Mouse (Mus musculus): ENCODE data around the gene Ctnna2.

Ctnna2 gene

DNA sequence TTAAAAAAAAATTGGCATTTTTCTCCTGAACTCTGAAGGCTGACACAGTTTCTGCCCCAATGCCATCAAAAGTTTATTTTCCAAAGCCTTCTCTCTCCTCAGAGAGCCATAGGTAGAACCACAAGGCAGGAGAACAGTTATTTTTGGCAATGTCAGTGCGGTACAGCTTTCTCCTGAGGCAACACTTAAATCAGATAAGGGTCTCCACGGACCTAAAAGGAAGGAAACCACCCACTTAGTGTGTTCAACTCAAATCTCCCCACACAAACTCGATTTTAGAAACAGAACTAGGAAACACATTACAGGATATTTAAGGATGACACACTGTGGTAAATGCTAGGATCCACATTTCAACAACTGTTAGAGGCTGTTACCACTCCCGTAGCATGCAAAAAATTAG lies 803.7 kb downstream of the Ctnna2 start:
- DNase-seq (ENCODE audit: low read depth, low spot score): no peak

DNA sequence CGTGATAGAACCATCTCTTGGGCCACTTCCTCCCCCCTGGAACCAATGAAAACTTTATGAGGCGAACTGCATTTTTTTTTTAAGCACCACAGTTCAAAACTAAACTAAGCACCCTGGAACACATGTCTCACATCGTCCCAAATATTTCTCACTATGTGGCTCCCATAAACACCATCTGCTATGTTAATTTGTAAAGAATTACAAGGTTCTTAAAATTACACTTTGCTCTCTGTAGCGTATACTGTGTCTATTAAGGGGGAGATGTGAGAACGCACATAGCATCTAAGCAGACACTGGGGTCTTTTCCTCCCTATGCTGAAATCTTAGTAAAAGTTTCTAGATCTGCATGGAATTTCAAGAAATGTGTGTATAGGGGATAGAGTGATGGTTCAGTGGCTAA lies 822.5 kb downstream of the Ctnna2 start:
- no peak for DNase-seq (ENCODE audit: low read depth, low spot score)

DNA sequence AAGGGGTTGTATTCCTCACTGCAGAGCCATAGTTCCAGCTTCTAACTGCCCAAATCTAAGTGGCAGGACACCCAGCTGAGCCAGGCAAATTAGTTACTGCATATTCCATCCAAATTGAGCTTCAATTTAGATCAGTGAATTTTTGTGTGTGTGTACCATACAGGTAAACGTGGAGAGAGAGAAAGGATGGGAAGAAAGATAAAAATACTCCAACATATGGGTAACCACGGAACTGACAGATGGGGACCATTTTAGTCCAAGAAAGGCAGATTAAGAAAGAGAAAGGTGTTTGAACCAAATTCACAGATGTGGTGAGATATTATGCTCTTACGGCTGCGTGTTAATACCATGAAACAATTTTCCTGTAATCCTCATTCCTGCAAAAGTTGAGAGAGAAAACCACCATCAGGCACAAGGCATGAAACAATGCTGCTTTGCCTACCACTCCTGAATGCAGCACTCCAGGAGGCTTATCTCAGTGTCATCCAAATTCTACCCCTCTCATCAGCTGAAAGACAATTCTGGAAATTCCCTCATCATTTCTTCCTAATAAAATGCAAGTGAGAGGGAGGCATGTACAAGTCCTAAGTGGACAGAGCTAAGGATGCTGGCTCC lies 840.1 kb downstream of the Ctnna2 start:
- DNase-seq (ENCODE audit: low read depth, low spot score): no peak

DNA sequence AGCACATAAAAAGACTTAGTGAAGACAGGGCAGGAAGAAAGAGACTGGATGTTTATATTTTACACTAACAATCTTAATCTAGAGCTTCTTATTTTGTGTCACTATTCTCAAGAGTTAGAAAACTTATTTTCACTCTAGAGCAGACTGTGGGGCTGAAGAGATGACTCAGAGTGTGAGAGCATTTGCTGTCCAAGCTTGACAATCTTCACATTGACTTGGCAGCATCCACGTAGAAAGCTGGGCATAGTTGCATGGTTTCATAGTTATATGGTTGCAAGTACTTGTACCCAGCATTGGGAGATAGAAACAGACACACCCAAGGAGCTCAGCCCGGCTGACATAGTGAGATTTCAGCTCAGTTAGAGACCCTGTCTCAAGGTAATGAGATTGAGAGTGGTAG lies 858.6 kb downstream of the Ctnna2 start:
- DNase-seq (ENCODE audit: low read depth, low spot score): no peak

DNA sequence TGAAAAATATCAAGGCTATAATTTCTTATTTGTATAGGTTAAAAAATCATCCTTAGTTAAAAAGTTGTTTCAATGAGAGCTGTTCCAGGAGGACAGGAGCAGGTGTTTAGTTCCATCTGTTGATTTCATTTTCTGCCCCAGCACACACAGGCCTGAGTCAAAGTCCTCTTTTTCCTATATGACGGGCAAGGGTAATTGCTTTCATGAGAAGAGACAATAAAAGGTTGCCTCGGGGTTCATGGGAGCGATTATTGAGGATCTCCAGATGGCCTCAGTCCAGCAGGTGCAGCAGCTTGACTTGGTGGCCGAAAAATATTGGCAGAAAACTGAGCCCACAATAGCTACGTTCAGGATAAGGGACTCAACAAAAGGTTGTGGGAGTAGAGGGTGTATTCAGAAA lies 859.0 kb downstream of the Ctnna2 start:
- no peak for DNase-seq (ENCODE audit: low read depth, low spot score)

DNA sequence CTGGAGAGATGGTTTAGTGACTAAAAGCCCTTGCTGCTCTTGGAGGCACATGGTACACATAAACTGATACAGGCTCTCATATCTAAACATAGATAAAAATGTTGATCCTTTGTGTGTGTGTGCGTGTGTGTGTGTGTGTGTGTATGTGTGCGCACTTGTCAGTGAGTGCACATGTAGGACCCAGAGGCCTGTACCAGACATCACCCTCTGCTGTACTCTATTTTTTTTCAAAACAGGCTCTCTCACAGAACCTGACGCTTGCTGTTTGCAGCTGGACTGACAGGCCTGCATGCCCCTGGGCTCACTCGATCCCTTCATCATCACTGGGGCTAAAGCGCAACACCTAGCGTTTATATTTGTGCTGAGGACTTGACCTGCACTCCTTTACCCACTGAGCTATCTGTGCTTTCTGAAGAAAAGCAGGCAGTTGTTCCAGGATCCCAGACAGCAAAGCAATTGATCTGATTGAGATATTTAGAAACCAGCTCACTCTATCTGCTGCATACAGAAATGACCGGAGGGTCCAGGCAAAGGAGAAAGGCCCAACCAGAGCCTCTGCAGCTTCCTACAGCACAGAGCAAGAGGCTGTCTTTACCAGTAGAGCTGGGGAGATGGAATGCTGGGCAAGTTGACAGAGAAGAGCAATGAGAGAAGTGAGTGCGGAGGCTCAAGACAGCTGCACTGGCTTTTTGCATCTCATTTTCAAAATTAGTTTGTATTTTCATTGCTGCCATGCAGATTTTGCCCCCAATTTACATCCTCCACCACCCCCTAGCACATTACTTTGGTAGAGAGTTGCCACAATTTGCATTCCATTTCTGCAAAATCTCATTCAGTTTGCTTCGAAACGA lies 870.2 kb downstream of the Ctnna2 start:
- no peak for DNase-seq (ENCODE audit: low read depth, low spot score)

DNA sequence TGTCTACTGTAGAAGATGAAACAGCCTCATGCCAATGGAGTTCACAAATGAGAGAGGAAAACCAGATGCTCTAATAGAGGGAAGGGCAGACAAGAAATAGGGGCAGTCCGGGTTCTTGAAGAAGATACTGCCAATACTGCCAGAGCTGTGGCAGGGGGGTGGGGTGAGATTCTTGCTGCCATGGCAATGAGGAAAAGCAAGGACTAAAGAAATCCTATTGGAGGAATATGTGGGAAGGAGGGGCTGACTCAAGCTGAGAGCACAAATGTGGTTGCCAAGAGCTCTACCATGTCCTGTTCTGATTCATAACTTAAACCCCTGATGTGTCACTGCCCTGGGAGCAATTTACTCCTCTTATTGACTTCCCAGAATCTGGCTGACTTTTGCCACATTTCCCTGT lies 878.5 kb downstream of the Ctnna2 start:
- no peak for DNase-seq (ENCODE audit: low read depth, low spot score)

DNA sequence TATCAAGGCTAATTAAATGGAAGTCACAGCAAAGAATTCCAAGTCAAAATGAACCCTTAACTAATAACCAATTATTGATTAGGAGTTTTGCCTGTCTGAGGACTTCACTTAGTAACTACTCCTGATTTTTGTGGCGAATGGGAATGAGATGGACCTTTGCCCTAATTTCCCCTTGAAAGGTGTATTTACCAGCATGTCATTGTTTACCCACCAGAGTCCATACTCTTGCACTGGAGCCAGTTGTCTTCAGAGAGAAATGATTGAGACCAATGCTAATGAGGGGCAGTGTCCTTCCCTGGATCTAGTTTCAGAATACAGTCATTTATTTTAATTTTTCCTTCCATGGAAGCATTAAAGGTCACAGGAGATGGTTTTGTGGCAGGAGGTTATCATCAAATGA lies 881.0 kb downstream of the Ctnna2 start:
- no peak for DNase-seq (ENCODE audit: low read depth, low spot score)

DNA sequence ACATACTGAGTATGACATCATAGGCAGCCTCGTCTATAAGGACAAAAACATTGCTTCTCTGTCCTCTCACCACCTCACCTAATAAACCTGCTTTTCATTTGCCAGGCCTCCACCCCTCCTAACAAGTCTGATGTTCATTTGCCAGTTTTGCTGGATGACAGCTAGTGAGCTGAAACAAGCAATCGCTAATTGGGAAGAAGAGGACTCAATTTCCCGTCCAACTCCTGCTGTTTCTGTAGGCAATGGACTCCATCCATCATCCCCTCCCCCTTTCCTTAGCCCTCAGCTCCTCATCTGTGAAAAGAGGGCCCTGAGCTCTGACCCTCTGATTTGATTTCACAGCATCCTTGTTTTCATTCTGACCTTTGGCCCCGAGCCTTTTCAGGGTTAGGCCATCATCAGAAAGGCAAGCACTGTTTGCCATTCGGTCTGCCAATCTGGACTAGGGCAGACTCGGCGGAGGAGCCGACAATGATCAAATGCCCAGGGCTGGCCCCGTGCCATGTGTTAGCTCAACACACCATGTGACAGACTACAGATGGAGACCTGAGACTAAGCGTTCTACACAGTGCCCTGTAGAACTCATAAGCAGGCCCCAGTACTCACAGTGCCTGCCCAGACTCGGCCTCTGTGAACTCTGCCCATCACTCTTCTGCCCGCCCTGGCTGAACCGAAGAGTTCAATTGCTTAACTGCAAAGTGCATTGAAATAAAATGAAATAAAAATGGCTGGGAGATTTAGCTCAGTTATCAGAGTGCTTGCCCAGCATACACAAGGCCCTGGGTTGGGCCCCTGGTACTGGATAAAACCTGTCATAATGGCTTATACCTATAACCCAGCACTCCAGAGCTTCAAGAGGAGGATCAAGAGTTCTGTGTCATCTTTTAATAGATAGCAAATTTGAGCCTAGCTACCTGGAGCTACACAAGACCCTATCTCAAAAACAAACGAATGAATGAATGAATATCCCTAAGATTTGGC lies 903.8 kb downstream of the Ctnna2 start:
- no peak for DNase-seq (ENCODE audit: low read depth, low spot score)

DNA sequence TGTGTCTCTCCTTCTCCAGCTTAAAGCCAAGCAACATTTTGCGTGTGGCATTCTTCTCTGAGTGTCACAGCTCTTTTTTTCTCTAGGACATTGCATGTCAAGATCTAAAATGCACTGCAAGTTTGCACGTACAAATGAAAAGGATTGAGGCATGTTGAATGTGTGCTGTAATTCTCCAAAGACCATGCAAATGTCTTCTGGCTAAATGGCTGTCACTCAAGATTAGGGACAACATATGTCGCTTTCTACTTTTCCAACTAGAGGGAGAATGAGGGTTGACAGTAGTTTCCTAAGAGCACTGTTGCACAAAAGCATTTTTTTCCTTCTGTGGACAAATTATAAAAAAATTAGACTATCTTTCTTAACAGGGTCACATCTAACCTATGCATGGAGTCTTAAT lies 909.9 kb downstream of the Ctnna2 start:
- DNase-seq (ENCODE audit: low read depth, low spot score): no peak

DNA sequence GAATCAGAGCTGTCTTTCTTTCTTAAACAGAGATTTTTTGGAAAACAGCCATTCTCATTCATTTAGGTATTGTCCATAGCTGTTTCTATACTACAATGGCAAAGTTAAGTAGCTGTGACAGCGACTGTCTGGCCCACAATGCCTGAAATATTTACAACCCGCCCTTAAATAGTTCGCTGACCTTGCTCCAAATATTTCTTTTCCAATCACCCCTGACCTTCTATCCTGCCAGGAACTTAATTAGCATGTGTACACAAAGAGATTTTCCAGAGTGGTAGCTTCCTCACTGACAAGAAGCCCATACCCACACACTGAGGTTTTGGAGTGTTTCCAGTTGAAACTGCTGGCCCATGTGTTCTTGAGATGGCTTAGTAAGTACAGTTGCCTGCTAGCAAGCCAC lies 928.8 kb downstream of the Ctnna2 start:
- DNase-seq (ENCODE audit: low read depth, low spot score): peak; percentile 53

DNA sequence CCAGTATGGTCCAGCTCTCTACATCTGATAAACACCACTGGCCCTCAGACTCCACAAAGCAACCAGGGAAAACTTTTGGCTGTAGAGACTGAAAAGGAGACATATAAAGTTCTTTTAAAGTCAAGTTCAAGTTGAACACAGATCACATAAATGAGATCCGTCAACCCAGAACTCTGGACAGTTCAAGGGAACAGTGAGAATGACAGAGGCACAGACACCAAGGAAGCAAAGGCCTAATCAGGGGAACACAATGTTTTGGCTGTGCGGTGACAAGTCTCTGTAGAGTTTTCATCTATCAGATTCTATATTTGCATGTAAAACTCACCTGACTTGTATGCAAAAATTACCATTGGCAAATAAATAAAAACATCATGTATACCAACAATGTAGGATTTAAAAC lies 929.3 kb downstream of the Ctnna2 start:
- no peak for DNase-seq (ENCODE audit: low read depth, low spot score)

DNA sequence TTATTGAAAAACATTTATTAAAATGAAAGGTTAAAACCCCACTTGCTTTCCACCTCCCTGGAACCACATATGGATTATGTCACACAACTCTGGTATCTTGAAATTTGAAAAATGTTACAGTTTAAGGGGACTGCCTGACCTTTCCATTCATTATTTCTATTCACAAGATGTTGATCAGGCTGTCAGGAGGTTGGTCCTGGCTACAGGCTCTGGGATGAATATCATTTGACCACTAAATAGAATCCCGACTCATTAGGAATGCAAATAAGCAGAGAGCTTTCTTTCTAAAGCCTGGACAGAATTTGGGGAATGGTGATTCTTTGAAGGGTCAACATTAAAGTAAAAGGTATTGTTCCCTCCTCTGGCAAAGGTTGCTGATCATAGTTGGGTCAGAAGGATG lies 931.9 kb downstream of the Ctnna2 start:
- no peak for DNase-seq (ENCODE audit: low read depth, low spot score)

DNA sequence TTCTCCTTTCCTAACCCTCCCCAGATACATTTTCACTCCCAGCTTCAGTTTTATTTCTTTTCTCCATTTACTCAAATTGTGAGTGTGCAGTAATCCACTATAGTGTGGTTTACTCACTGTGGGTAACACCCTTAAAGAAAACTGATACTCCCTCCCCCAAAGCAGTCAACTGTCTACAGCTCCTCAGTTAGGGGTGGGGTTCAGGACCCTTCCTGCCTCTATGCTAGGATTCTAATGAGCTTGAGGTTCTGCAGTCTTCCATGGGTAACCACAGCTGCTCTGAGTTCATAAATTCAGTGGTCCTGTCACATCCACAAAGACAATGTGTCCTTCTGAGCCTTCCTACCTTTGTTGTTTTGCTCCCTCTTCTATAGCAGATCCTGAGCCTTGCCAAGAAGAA lies 954.4 kb downstream of the Ctnna2 start:
- DNase-seq (ENCODE audit: low read depth, low spot score): no peak

DNA sequence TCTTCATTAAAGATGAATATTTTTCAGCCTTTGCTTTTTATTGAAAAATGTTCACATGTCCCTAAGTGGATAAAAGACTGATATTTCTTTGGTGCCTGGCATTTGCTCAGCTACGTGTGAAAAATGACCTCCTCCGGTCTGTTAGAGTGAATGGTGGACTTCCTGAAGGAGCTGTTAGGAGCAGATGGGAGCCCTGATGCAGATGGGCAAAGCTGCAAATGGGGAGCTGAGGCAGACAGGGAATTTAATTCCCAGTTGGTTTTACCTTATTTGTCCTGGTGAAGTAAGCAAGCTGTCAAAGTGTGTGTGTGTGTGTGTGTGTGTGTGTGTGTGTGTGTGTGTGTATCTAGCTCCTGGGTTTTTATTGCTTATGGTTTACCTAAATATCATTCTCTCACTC lies 966.3 kb downstream of the Ctnna2 start:
- no peak for DNase-seq (ENCODE audit: low read depth, low spot score)

DNA sequence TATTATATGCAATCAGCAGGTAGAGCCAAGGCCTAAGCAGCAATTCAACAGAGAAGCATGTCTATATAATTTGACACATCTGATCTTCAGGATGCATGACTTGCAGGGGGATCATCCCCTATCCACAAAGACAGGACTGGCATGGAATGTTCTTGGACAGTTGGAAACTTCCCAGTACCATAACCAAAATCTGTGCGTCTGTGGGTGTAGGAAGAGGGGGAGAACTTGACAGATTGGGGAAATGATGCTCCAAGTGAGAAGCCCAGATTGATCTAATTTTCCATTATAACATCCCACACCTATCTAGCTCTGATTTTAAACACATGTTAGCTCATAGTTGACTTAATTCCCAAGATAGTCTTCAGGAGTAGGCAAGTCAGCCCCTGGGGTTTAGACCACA lies 968.5 kb downstream of the Ctnna2 start:
- DNase-seq (ENCODE audit: low read depth, low spot score): no peak

DNA sequence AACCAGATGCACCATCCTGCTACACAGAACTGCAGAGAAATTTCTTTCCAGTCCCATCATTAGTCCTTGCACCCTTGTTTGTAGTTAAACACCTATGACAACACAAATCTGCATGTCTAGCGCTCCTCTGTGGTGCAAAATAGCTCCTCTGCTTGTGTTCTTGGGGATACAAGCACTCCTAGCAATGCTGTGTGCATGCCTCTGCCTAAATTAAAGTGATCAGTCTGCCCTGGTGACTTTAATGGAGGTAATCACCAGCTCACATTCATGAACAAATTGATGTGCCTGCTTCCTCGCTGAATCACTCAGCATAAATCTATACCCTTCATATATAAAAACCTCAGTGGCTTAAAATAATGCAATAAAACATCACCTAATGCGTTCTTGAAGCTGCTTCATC lies 987.4 kb downstream of the Ctnna2 start:
- DNase-seq (ENCODE audit: low read depth, low spot score): no peak

DNA sequence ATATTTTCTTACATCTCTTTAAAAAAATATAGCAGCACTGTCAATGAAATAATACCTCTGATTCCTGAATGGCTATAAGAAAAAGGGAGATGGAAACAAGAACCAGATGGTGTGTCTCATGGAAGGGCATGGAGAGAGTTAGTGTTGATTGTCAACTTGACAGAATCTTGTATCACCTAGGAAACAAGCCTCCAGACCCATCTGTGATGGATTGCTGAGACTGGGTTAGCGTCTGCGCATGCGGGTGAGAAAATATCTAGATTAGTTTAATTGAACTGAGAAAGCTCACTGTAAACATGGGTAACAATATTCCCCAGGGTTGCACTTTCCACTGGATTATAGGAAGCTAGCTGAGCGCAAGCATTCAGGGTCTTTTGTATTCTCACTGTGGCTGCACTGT lies 994.7 kb downstream of the Ctnna2 start:
- no peak for DNase-seq (ENCODE audit: low read depth, low spot score)

DNA sequence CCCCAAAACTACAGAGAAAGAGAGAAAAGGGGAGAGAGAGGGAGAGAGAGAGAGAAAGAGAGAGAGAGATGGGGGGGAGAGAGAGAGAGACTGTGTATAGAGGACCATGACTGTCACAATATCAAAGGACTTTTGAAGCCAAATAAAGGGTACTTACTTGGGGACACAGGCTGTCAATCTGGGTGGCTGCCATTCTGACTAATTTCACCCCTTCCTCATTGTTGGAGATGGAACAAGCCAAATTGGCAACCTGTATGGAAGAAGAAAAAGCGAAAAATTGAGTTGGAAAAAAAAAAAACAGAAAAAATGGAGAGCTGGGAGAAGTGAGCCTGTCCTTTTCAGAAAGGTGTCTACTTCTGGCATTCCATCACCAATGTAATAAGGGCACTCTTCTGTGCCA lies 997.8 kb downstream of the Ctnna2 start:
- DNase-seq (ENCODE audit: low read depth, low spot score): no peak

DNA sequence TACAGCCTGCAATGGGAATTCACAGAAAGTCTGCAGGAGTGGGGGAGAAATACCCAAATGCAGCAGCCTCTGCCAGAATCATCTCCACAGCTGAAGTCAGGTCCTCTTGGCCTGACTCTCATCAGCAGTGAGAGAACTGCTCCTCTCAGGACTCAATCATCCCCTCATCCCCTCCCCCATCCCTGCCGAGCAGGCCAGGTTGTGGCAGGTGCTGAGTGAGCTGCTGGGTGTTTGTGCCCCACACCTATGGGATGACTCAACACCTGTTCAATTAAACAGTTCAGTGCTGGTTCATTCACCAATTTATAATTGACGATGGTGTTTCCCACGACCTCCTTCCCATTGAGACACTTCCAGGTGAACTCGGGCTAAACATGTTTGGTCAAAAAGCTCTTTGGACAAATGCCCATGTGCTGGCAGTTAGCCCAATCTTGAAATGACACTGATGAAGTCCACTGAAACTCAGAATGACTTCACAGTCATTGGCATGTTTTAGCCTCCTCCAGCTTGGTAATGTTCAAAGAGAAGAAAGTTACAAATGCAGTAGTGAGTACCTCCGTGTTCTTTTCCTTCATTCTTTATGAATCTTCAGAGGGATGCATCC lies 1000.1 kb downstream of the Ctnna2 start:
- DNase-seq (ENCODE audit: low read depth, low spot score): no peak

DNA sequence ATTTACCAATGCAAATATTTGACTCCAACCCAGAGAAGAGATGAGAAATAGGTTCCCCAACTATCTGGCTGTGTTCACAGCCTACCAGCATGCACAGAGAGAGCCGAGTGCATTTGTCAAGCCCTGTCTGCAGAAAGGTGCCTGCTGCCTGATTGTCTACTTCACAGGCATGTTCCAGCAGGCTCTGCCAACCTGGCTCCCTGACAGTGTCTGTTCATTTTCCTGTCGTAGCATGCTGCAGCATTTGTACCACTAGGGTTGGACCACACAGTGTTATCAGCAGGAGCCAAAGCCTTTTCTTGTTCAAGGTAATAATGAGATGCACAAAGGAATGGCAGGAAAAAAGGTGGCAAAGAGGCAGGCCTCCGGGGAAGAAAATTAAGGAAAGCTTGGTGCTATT lies 1001.7 kb downstream of the Ctnna2 start:
- DNase-seq (ENCODE audit: low read depth, low spot score): no peak

DNA sequence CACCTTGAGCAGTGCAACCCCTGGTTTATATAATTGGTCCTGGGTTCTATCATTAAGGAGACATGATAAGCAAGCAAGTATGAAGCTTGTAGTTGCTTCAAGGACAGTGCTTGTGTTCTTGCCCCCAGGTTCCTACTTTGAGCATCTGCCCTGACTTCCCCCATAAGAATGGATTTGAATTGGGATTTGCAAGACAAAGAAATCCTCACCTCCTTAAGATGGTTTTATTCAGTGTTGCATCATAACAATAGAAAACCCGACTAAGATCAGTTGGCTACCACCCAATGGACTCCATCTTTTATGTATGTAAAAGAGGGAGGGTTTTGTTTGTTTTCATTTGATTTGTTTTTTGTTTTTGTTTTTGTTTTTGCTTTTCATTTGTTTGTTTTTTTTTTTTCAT lies 1005.2 kb downstream of the Ctnna2 start:
- peak; percentile 59 for DNase-seq (ENCODE audit: low read depth, low spot score)
